Mouse (Mus musculus): ENCODE results near the gene Pnpla7.

DNA sequence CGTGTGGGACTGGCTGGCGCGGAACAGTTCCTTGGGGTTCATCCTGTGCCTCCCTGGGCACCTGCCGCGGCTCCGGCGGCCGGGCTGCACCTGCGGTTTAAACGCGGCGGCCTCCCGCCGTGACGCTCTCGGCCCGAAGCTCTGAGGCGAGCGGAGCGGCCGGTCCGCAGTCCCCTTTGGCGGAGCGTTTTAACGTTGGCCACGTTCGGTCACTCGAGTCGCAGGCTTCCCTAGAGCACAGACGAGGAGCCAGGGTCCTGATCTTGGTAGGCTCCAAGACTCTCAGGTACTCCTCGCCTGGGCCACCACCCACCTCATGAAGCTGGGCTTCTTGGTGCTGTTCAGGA lies 25.7 kb upstream of the Pnpla7 start:
- TF ChIP-seq POLR2A (IDR thresholded peaks at IDR 0.05; ENCODE audit: low read depth, low read length) (no peak), CTCF (IDR thresholded peaks at IDR 0.05; ENCODE audit: borderline replicate concordance, insufficient read depth, low read length) (no peak)
